Mouse (Mus musculus): ENCODE measurements at regions not wholly inside any gene's neighbourhood (a gene's known extent, or its start where the extent isn't known, plus 50 kb on each side); places are given as distances from the start of the nearest gene placed in this dataset.

GRCm38 (mm10) chr2:92747406-92747805 is 147.9 kb downstream of the Chst1 start:
- no peak for TF ChIP-seq EP300 (IDR thresholded peaks at IDR 0.05; ENCODE audit: insufficient read depth, low read depth, low read length)
- no peak for TF ChIP-seq CTCF (IDR thresholded peaks at IDR 0.05)
- no peak for TF ChIP-seq POLR2A (IDR thresholded peaks at IDR 0.05; ENCODE audit: insufficient read depth, low read depth, low read length)
